Mouse (Mus musculus) heart, postnatal 0 days (tissue): ENCODE measurements around the gene Stk11. TPM values are rescaled to one million over a fixed set of nuclear protein-coding genes. Genes with fewer than 3 reads are reported as not detected.

Experiments
- ATAC-seq: fragments of 200-750 bp; cut with Nextera tagmentation; 2 replicates; pipeline ENCODE4 v1.8.0; 2017; ENCODE audit warnings: low read depth, moderate number of reproducible peaks, moderate library complexity; ENCODE audit not compliant: insufficient read depth
- DNase-seq: peaks from one replicate; pipeline ENCODE4 v3.0.0-alpha.2; 2016; ENCODE audit warnings: low spot score
- H3K27ac ChIP-seq: fragments of 300-500 bp; sonication (generic); 2 replicates; pipeline ENCODE4 v1.5.1; 2014; ENCODE audit warnings: low read depth, mild to moderate bottlenecking
- H3K27me3 ChIP-seq: fragments of 300-500 bp; sonication (generic); 2 replicates; pipeline ENCODE4 v1.6.1; 2014; ENCODE audit warnings: low read length, mixed read lengths; ENCODE audit not compliant: control insufficient read depth, insufficient read depth
- H3K36me3 ChIP-seq: fragments of 300-500 bp; sonication (generic); replicated peaks from 2 replicates; pipeline ENCODE4 v1.6.1; 2014; ENCODE audit warnings: low read length, mixed read lengths; ENCODE audit not compliant: control insufficient read depth, insufficient read depth
- H3K4me1 ChIP-seq: fragments of 300-500 bp; sonication (generic); 2 replicates; pipeline ENCODE4 v1.6.1; 2014; ENCODE audit warnings: antibody characterized with exemption; ENCODE audit not compliant: control insufficient read depth, insufficient read depth
- H3K4me2 ChIP-seq: fragments of 300-500 bp; sonication (generic); 2 replicates; pipeline ENCODE4 v1.6.1; 2014; ENCODE audit warnings: low read depth, mild to moderate bottlenecking, low read length, moderate library complexity
- H3K4me3 ChIP-seq: fragments of 300-500 bp; sonication (generic); 2 replicates; pipeline ENCODE4 v1.5.1; 2014; ENCODE audit warnings: low read depth, low read length
- H3K9ac ChIP-seq: fragments of 300-500 bp; sonication (generic); replicated peaks from 2 replicates; pipeline ENCODE4 v1.6.1; 2014; ENCODE audit warnings: low read depth, low read length, mixed read lengths
- H3K9me3 ChIP-seq: fragments of 300-500 bp; sonication (generic); replicated peaks from 2 replicates; pipeline ENCODE4 v1.6.1; 2016; ENCODE audit warnings: low read length; ENCODE audit not compliant: control insufficient read depth
- CTCF ChIP-seq: IDR thresholded peaks from 2 replicates; pipeline ENCODE4 v1.5.1; 2016; ENCODE audit warnings: antibody characterized with exemption, control low read depth, low read depth
- EP300 ChIP-seq: IDR thresholded peaks from 2 replicates; pipeline ENCODE4 v1.6.1; 2016; ENCODE audit warnings: antibody characterized with exemption, low read depth
- WGBS: fragments of 180-500 bp; shearing (Covaris S2); extraction: QIAGEN DNeasy Blood & Tissue Kit; methylation state at CpG from one replicate; pipeline ENCODE4 v1.1.7; 2014; 5-methylcytosine and 5-hydroxymethylcytosine counted together
- polyA plus RNA-seq: library from polyadenylated mRNA; unstranded; fragments of >200 nt; fragmentation: Nextera tagmentation; extraction: Ambion mirVana; gene quantifications from 2 replicates; pipeline ENCODE4 v1.2.1, GENCODE M21; 2015
- total RNA-seq: library from RNA; depleted of rRNA; stranded (reverse); fragments of >200 nt; gene quantifications from 2 replicates; pipeline ENCODE4 v1.2.3, GENCODE M21; 2014; ENCODE audit warnings: low replicate concordance

Gene Stk11
- total and polyA plus RNA-seq, 2 experiments from 2014 or later: 10.8 to 40.3 TPM

- peak overlapping the region; percentile 95 for H3K27ac ChIP-seq
- H3K9ac ChIP-seq: no peak overlapping the region
- peaks cover 60% of the 10 kb centered on the region for H3K4me1 ChIP-seq
- TF ChIP-seq EP300: no peak
- TF ChIP-seq CTCF: no peak
- no peaks in the 10 kb centered on the region for H3K27me3 ChIP-seq
- H3K4me3 ChIP-seq: no peak overlapping the region
- DNase-seq (no peak), ATAC-seq (no peak)
- WGBS: 46% methylated on average over 15 of the region's 15 CpGs
- no peaks in the 10 kb centered on the region for H3K9me3 ChIP-seq
- peak overlapping the region; percentile 8; the same call in 1 of the 2 replicates for H3K4me2 ChIP-seq
- H3K36me3 ChIP-seq: peaks cover 55% of the 10 kb centered on the region
These were observed 41.7 kb downstream of the Stk11 start for GRCm38 (mm10) chr10:80157141-80157929.

DNA sequence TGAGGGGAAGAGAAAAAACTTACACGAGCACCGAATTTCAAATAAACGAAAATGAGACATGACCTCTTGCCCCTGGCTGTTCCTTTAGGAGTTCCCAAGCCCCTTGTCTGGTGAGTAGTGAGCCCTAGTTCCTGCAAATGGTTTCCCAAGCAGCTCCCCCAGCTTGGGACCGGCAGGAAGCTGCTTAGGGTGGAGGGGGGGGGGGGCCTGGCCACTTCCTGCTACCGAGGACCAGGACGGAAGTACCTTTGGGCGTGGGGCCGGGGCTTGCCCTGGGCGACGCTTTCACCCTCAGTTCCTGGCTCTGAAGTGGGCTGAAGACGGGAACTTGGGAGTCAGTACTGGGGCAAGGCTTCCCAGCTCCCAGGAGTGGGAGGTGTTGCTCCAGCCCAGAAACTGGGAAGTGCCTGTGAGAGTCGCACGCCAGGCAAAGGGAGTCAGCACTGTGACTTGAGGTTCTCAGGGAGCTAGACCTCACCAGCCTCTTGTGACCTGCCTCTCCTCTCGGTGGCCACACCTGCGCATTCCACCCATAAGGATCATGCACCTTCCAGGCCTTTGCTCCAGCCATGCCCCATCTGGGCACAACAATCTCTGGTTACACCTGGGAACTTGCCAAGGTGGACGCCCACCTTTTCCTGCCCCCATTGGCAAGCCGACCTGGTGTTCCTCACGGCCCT, 42.8 kb downstream of the Stk11 start:
- 13% methylated on average over 18 of the region's 18 CpGs for WGBS
- DNase-seq (peak; percentile 71), ATAC-seq (peak; percentile 2)
- H3K27ac ChIP-seq: peak overlapping the region; percentile 95
- no peaks in the 10 kb centered on the region for H3K27me3 ChIP-seq
- no peak overlapping the region for H3K4me3 ChIP-seq
- H3K36me3 ChIP-seq: peaks cover 44% of the 10 kb centered on the region
- no peak overlapping the region for H3K9ac ChIP-seq
- H3K4me2 ChIP-seq: peak overlapping the region; percentile 65
- peaks cover 50% of the 10 kb centered on the region for H3K4me1 ChIP-seq
- H3K9me3 ChIP-seq: no peaks in the 10 kb centered on the region
- TF ChIP-seq EP300: peak; percentile 25; the same call in 1 of the 2 replicates
- TF ChIP-seq CTCF: no peak

DNA sequence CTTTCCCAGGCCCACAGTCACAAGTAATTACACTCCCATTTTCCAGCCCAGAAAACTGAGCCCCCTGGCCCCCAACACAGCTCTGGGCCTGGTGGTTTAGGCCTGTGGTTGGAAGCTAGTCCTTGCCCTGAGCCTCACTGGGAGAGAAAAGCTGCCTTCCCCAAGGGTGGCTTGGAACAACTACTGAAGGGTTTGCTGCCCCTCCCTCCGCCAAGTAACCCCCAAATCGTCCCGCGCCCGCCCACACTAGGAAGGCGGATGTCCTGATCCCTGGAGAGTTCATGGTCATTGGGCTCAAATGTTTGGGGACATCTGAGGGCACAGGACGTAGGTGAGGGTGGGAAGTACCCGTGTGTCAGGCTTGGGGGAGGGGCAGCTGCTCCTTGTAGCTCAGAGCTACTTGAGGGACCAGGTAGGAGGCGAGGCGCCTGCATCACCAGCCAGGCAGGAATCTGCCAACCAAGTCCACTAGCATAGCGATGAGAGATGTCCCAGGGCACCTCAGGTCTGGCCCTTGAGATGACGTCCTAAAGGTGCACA, 43.5 kb downstream of the Stk11 start:
- Histone ChIP-seq H3K36me3 (peaks cover 37% of the 10 kb centered on the region), H3K27ac (peak overlapping the region; percentile 95), H3K4me2 (peak overlapping the region; percentile 65), H3K4me1 (peaks cover 53% of the 10 kb centered on the region), H3K4me3 (peak overlapping the region; percentile 37), H3K9ac (no peak overlapping the region), H3K9me3 (no peaks in the 10 kb centered on the region), H3K27me3 (no peaks in the 10 kb centered on the region)
- WGBS: 6% methylated on average over 12 of the region's 12 CpGs
- TF ChIP-seq CTCF (no peak), EP300 (no peak)
- peak; percentile 38 for DNase-seq
- no peak; the same call in 1 of the 2 replicates for ATAC-seq

DNA sequence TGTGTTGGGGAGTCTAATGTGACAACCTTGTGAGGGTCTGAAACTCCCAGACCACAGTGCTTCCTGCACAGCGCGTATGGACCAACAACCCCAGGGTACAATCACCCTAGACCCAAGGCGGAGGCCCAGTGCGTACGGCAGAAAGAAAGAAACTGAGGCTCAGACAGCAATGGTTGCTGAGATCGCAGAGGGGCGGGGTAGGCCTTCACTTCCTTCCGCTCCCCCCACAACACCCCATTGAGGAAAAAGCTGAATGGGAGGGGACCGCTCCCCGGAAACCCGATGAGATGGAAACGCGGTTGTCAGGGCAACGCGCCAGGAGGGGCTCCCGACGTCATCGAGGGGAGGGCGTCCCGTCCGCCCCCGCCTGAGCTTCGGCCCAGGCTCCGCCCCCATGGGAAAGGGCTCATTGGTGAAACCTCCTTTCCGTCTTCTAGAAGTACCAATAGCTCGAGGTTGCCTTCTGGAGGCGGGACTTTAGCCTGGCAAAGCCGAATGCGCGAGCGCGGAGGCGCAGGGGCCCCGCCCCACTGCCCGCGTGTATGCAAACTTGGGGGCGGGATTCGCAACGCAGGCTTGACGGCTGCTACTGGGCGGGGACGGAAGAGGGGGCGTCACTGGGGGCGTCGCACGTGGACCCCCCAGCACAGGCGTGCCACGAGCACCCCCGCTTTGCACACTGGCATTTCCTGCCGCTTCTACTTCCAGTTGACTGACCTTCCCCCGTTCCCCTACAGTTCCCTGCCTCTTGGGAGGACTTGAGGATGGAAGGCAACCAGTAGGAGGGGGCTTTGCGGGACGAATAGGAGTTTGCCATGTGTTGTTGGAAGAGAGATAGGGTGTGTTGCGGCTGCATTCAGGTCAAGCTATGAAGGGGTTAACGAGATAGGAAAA, 44.2 kb downstream of the Stk11 start:
- WGBS: under 1% methylated on average over 54 of the region's 55 CpGs
- ATAC-seq: peak; percentile 82
- H3K4me1 ChIP-seq: peaks cover 59% of the 10 kb centered on the region
- H3K27me3 ChIP-seq: no peaks in the 10 kb centered on the region
- H3K4me3 ChIP-seq: peak overlapping the region; percentile 37
- no peaks in the 10 kb centered on the region for H3K9me3 ChIP-seq
- DNase-seq: peak; percentile 99
- no peak overlapping the region for H3K9ac ChIP-seq
- peak overlapping the region; percentile 65 for H3K4me2 ChIP-seq
- TF ChIP-seq EP300 (peak; percentile 24), CTCF (no peak)
- H3K36me3 ChIP-seq: peaks cover 30% of the 10 kb centered on the region
- H3K27ac ChIP-seq: peak overlapping the region; percentile 95
